Mouse (Mus musculus): Measurements from ENCODE around the gene Npcd. TPM values are rescaled to one million over a fixed set of nuclear protein-coding genes. Genes with fewer than 3 reads are reported as not detected.

Gene Npcd
- polyA plus RNA-seq, 1 experiment from 2014 or later = not detected

GRCm38 (mm10) chr15:79763601-79764246 lies 70.3 kb downstream of the Npcd start:
- H3K36me3 ChIP-seq (ENCODE audit: control insufficient read depth, insufficient read depth, low read length) = no peaks in the 10 kb centered on the region; the same call in 1 of the 2 replicates
- H3K9ac ChIP-seq (ENCODE audit: low read depth, low read length) = no peak overlapping the region
- H3K4me2 ChIP-seq = no peak overlapping the region
- no peaks in the 10 kb centered on the region for H3K27me3 ChIP-seq (replicated peaks; ENCODE audit: control insufficient read depth, insufficient read depth, low read length)
- DNase-seq (ENCODE audit: low spot score) = no peak
- no peak overlapping the region for H3K4me3 ChIP-seq (ENCODE audit: low read depth, low read length)
- ATAC-seq (replicated peaks; ENCODE audit: low FRiP score) = no peak
- 89% methylated on average over 7 of the region's 7 CpGs for WGBS
- no peaks in the 10 kb centered on the region for H3K9me3 ChIP-seq (ENCODE audit: control insufficient read depth, low read length)
- H3K4me1 ChIP-seq (replicated peaks; ENCODE audit: control insufficient read depth, insufficient read depth, low read length) = no peaks in the 10 kb centered on the region
- H3K27ac ChIP-seq (ENCODE audit: low read depth, low read length) = no peak overlapping the region

GRCm38 (mm10) chr15:79763001-79763400 lies 71.0 kb downstream of the Npcd start:
- no peak for ATAC-seq (replicated peaks; ENCODE audit: low FRiP score)
- H3K36me3 ChIP-seq (ENCODE audit: control insufficient read depth, insufficient read depth, low read length) = no peaks in the 10 kb centered on the region; the same call in 1 of the 2 replicates
- no peaks in the 10 kb centered on the region for H3K9me3 ChIP-seq (ENCODE audit: control insufficient read depth, low read length)
- no peak overlapping the region for H3K4me2 ChIP-seq
- H3K4me1 ChIP-seq (replicated peaks; ENCODE audit: control insufficient read depth, insufficient read depth, low read length) = no peaks in the 10 kb centered on the region
- no peak overlapping the region for H3K27ac ChIP-seq (ENCODE audit: low read depth, low read length)
- H3K4me3 ChIP-seq (ENCODE audit: low read depth, low read length) = no peak overlapping the region
- DNase-seq (ENCODE audit: low spot score) = no peak
- WGBS = 85% methylated on average over 9 of the region's 9 CpGs
- H3K27me3 ChIP-seq (replicated peaks; ENCODE audit: control insufficient read depth, insufficient read depth, low read length) = no peaks in the 10 kb centered on the region
- H3K9ac ChIP-seq (ENCODE audit: low read depth, low read length) = no peak overlapping the region

GRCm38 (mm10) chr15:79760956-79761355 lies 73.1 kb downstream of the Npcd start:
- DNase-seq (ENCODE audit: low spot score) (no peak), ATAC-seq (replicated peaks; ENCODE audit: low FRiP score) (no peak)
- no peak overlapping the region for H3K9ac ChIP-seq (ENCODE audit: low read depth, low read length)
- H3K4me2 ChIP-seq = no peak overlapping the region
- no peaks in the 10 kb centered on the region; the same call in 1 of the 2 replicates for H3K36me3 ChIP-seq (ENCODE audit: control insufficient read depth, insufficient read depth, low read length)
- WGBS = 87% methylated on average over 6 of the region's 6 CpGs
- no peaks in the 10 kb centered on the region for H3K9me3 ChIP-seq (ENCODE audit: control insufficient read depth, low read length)
- no peak overlapping the region for H3K27ac ChIP-seq (ENCODE audit: low read depth, low read length)
- H3K4me3 ChIP-seq (ENCODE audit: low read depth, low read length) = no peak overlapping the region
- H3K27me3 ChIP-seq (replicated peaks; ENCODE audit: control insufficient read depth, insufficient read depth, low read length) = no peaks in the 10 kb centered on the region
- H3K4me1 ChIP-seq (replicated peaks; ENCODE audit: control insufficient read depth, insufficient read depth, low read length) = no peaks in the 10 kb centered on the region

- 62% methylated on average over 3 of the region's 3 CpGs for WGBS
- DNase-seq (ENCODE audit: low spot score) = no peak
- no peak overlapping the region for H3K27ac ChIP-seq (ENCODE audit: low read depth, low read length)
- H3K4me3 ChIP-seq (ENCODE audit: low read depth, low read length) = no peak overlapping the region
- no peak overlapping the region for H3K4me2 ChIP-seq
- H3K27me3 ChIP-seq (replicated peaks; ENCODE audit: control insufficient read depth, insufficient read depth, low read length) = no peaks in the 10 kb centered on the region
- no peaks in the 10 kb centered on the region for H3K36me3 ChIP-seq (ENCODE audit: control insufficient read depth, insufficient read depth, low read length)
- no peak for ATAC-seq (replicated peaks; ENCODE audit: low FRiP score)
- no peak overlapping the region for H3K9ac ChIP-seq (ENCODE audit: low read depth, low read length)
- H3K9me3 ChIP-seq (ENCODE audit: control insufficient read depth, low read length) = no peaks in the 10 kb centered on the region
- no peaks in the 10 kb centered on the region for H3K4me1 ChIP-seq (replicated peaks; ENCODE audit: control insufficient read depth, insufficient read depth, low read length)
Measured at GRCm38 (mm10) chr15:79757118-79757517, 76.9 kb downstream of the Npcd start.

GRCm38 (mm10) chr15:79755977-79756625 lies 77.9 kb downstream of the Npcd start:
- Histone ChIP-seq H3K4me3 (ENCODE audit: low read depth, low read length) (no peak overlapping the region), H3K9me3 (ENCODE audit: control insufficient read depth, low read length) (no peaks in the 10 kb centered on the region), H3K27ac (ENCODE audit: low read depth, low read length) (no peak overlapping the region), H3K9ac (ENCODE audit: low read depth, low read length) (no peak overlapping the region), H3K4me2 (no peak overlapping the region), H3K36me3 (ENCODE audit: control insufficient read depth, insufficient read depth, low read length) (no peaks in the 10 kb centered on the region), H3K27me3 (replicated peaks; ENCODE audit: control insufficient read depth, insufficient read depth, low read length) (no peaks in the 10 kb centered on the region), H3K4me1 (replicated peaks; ENCODE audit: control insufficient read depth, insufficient read depth, low read length) (no peaks in the 10 kb centered on the region)
- DNase-seq (ENCODE audit: low spot score) (no peak), ATAC-seq (replicated peaks; ENCODE audit: low FRiP score) (no peak)
- 73% methylated on average over 8 of the region's 8 CpGs for WGBS

GRCm38 (mm10) chr15:79755176-79755575 lies 78.9 kb downstream of the Npcd start:
- no peak overlapping the region for H3K4me2 ChIP-seq
- no peak for DNase-seq (ENCODE audit: low spot score)
- H3K4me1 ChIP-seq (replicated peaks; ENCODE audit: control insufficient read depth, insufficient read depth, low read length) = no peaks in the 10 kb centered on the region
- 73% methylated on average over 4 of the region's 4 CpGs for WGBS
- no peaks in the 10 kb centered on the region for H3K27me3 ChIP-seq (replicated peaks; ENCODE audit: control insufficient read depth, insufficient read depth, low read length)
- ATAC-seq (replicated peaks; ENCODE audit: low FRiP score) = no peak
- no peaks in the 10 kb centered on the region for H3K9me3 ChIP-seq (ENCODE audit: control insufficient read depth, low read length)
- no peaks in the 10 kb centered on the region for H3K36me3 ChIP-seq (ENCODE audit: control insufficient read depth, insufficient read depth, low read length)
- H3K27ac ChIP-seq (ENCODE audit: low read depth, low read length) = no peak overlapping the region
- no peak overlapping the region for H3K9ac ChIP-seq (ENCODE audit: low read depth, low read length)
- no peak overlapping the region for H3K4me3 ChIP-seq (ENCODE audit: low read depth, low read length)

- no peak overlapping the region for H3K4me3 ChIP-seq (ENCODE audit: low read depth, low read length)
- no peak for DNase-seq (ENCODE audit: low spot score)
- H3K27ac ChIP-seq (ENCODE audit: low read depth, low read length) = no peak overlapping the region
- ATAC-seq (replicated peaks; ENCODE audit: low FRiP score) = no peak
- H3K4me1 ChIP-seq (replicated peaks; ENCODE audit: control insufficient read depth, insufficient read depth, low read length) = no peaks in the 10 kb centered on the region
- no peaks in the 10 kb centered on the region for H3K27me3 ChIP-seq (replicated peaks; ENCODE audit: control insufficient read depth, insufficient read depth, low read length)
- H3K9ac ChIP-seq (ENCODE audit: low read depth, low read length) = no peak overlapping the region
- no peaks in the 10 kb centered on the region for H3K9me3 ChIP-seq (ENCODE audit: control insufficient read depth, low read length)
- H3K36me3 ChIP-seq (ENCODE audit: control insufficient read depth, insufficient read depth, low read length) = no peaks in the 10 kb centered on the region
- WGBS = 53% methylated on average over 4 of the region's 4 CpGs
- H3K4me2 ChIP-seq = no peak overlapping the region
Measured at GRCm38 (mm10) chr15:79753873-79754272, 80.2 kb downstream of the Npcd start.

GRCm38 (mm10) chr15:79753420-79753752 lies 80.7 kb downstream of the Npcd start:
- no peak overlapping the region for H3K9ac ChIP-seq (ENCODE audit: low read depth, low read length)
- ATAC-seq (replicated peaks; ENCODE audit: low FRiP score) (no peak), DNase-seq (ENCODE audit: low spot score) (no peak)
- no peaks in the 10 kb centered on the region for H3K9me3 ChIP-seq (ENCODE audit: control insufficient read depth, low read length)
- 78% methylated on average over 3 of the region's 3 CpGs for WGBS
- no peak overlapping the region for H3K4me2 ChIP-seq
- H3K4me1 ChIP-seq (replicated peaks; ENCODE audit: control insufficient read depth, insufficient read depth, low read length) = no peaks in the 10 kb centered on the region
- H3K27ac ChIP-seq (ENCODE audit: low read depth, low read length) = no peak overlapping the region
- no peaks in the 10 kb centered on the region for H3K27me3 ChIP-seq (replicated peaks; ENCODE audit: control insufficient read depth, insufficient read depth, low read length)
- no peak overlapping the region for H3K4me3 ChIP-seq (ENCODE audit: low read depth, low read length)
- H3K36me3 ChIP-seq (ENCODE audit: control insufficient read depth, insufficient read depth, low read length) = no peaks in the 10 kb centered on the region
